In genomic region chr11:78345801-78346200, GRCm38 (mm10) we compare ENCODE assay signal across 8 mouse cellular contexts. TPM values are rescaled to one million over a fixed set of nuclear protein-coding genes. Genes with fewer than 3 reads are reported as not detected.
DNase-seq lines count a peak whose midpoint lies in the region; ATAC-seq lines count a peak whose summit lies in the region.
"Had no signal": no experiment of that assay in that cellular context is flagged by ENCODE, and none has a peak within 500 bp of the region (broad histone marks: within the 10 kb centered on the region; RNA-seq: fewer than 3 reads in every experiment).

No protein-coding gene starts in this region.

- peaks cover 32% of the 10 kb centered on the region for H3K4me1 ChIP-seq in midbrain, embryonic 12.5 days
- H3K4me1 ChIP-seq in midbrain, embryonic 15.5 days = peaks cover 32% of the 10 kb centered on the region
- H3K4me1 ChIP-seq in forebrain, embryonic 11.5 days (replicated peaks; ENCODE audit: control insufficient read depth, insufficient read depth, low read length) = peaks cover 2% of the 10 kb centered on the region; the same call in 1 of the 2 replicates

- DNase-seq in cerebellum, adult 11 months = no peak
- no peak for DNase-seq in right cerebral cortex, postnatal 14 days
- no peak for DNase-seq in forebrain, embryonic 11.5 days (ENCODE audit: low spot score)
- DNase-seq: adrenal gland, postnatal 25 days had no signal

- no peak overlapping the region for H3K4me2 ChIP-seq in midbrain, embryonic 12.5 days (replicated peaks)
- H3K4me2 ChIP-seq in midbrain, embryonic 15.5 days = no peak overlapping the region
- no peak overlapping the region for H3K4me2 ChIP-seq in forebrain, embryonic 11.5 days (ENCODE audit: low read depth, low read length, severe bottlenecking)

- 0 out of 2 replicates have a peak overlapping the region, but pooled peaks have one; percentile 43 for H3K9ac ChIP-seq in midbrain, embryonic 12.5 days (replicated peaks)
- H3K9ac ChIP-seq in midbrain, embryonic 15.5 days = no peak overlapping the region
- no peak overlapping the region for H3K9ac ChIP-seq in forebrain, embryonic 11.5 days (ENCODE audit: low read length)

- 74% methylated on average over 7 of the region's 7 CpGs for WGBS in midbrain, embryonic 12.5 days
- 78% methylated on average over 7 of the region's 7 CpGs for WGBS in midbrain, embryonic 15.5 days
- WGBS in forebrain, embryonic 11.5 days = 75% methylated on average over 7 of the region's 7 CpGs

- no peaks in the 10 kb centered on the region for H3K27me3 ChIP-seq in midbrain, embryonic 12.5 days
- H3K27me3 ChIP-seq in midbrain, embryonic 15.5 days (replicated peaks) = no peaks in the 10 kb centered on the region
- H3K27me3 ChIP-seq in forebrain, embryonic 11.5 days (ENCODE audit: control insufficient read depth, insufficient read depth, low read length) = no peaks in the 10 kb centered on the region

- no peaks in the 10 kb centered on the region for H3K9me3 ChIP-seq in midbrain, embryonic 12.5 days
- H3K9me3 ChIP-seq in midbrain, embryonic 15.5 days = no peaks in the 10 kb centered on the region
- H3K9me3 ChIP-seq in forebrain, embryonic 11.5 days (ENCODE audit: control insufficient read depth, low read length) = no peaks in the 10 kb centered on the region

- ATAC-seq in midbrain, embryonic 12.5 days (ENCODE audit: low FRiP score, low read depth) = no peak
- ATAC-seq in midbrain, embryonic 15.5 days (replicated peaks) = no peak
- peak; percentile 46 to 68; a peak in 3 of 4 replicates for ATAC-seq in hematopoietic stem cell, adult 5-6 weeks (replicated peaks in 1 of 2; ENCODE audit: insufficient read depth in 1 of 2, low FRiP score in 2 of 2, low TSS enrichment in 1 of 2, low read depth in 1 of 2, poor library complexity in 2 of 2, severe bottlenecking in 2 of 2)
- ATAC-seq in megakaryocyte progenitor cell, adult 5-6 weeks (replicated peaks; ENCODE audit: poor library complexity) = peak; percentile 37
- ATAC-seq in forebrain, embryonic 11.5 days (replicated peaks; ENCODE audit: low FRiP score) = no peak

- H3K36me3 ChIP-seq in midbrain, embryonic 12.5 days = peaks cover 26% of the 10 kb centered on the region
- peaks cover 9% of the 10 kb centered on the region; the same call in 1 of the 2 replicates for H3K36me3 ChIP-seq in midbrain, embryonic 15.5 days (replicated peaks)
- no peaks in the 10 kb centered on the region for H3K36me3 ChIP-seq in forebrain, embryonic 11.5 days (ENCODE audit: control insufficient read depth, insufficient read depth, low read length)

- H3K4me3 ChIP-seq in midbrain, embryonic 12.5 days = no peak overlapping the region
- no peak overlapping the region for H3K4me3 ChIP-seq in midbrain, embryonic 15.5 days
- no peak overlapping the region for H3K4me3 ChIP-seq in forebrain, embryonic 11.5 days (ENCODE audit: low read depth, low read length)

- H3K27ac ChIP-seq in midbrain, embryonic 12.5 days (replicated peaks) = no peak overlapping the region
- H3K27ac ChIP-seq in midbrain, embryonic 15.5 days = no peak overlapping the region
- H3K27ac ChIP-seq in forebrain, embryonic 11.5 days (ENCODE audit: low read depth, low read length) = no peak overlapping the region

RNA-seq across cellular contexts. Expression of gene Unc119, which starts 2.5 kb away (rescaled TPM):
- 80.0 and 80.6 TPM in 2 replicates for polyA plus RNA-seq in midbrain, embryonic 12.5 days (2016; fragmentation: Nextera tagmentation; extraction: Ambion mirVana)
- polyA plus RNA-seq in midbrain, embryonic 15.5 days (2015; fragmentation: Nextera tagmentation; extraction: Ambion mirVana) = 80.8 and 89.7 TPM in 2 replicates
- total RNA-seq in hematopoietic stem cell, adult 5-6 weeks (2017) = 17.4 and 29.9 TPM in 2 replicates
- total RNA-seq in megakaryocyte progenitor cell, adult 5-6 weeks (2015) = 27.2 and 34.4 TPM in 2 replicates
- 25.7 and 29.2 TPM in 2 replicates for total RNA-seq in megakaryocyte progenitor cell, adult 5-6 weeks (2017)
- 73.2 and 77.4 TPM in 2 replicates for polyA plus RNA-seq in forebrain, embryonic 11.5 days (2014; fragmentation: Nextera tagmentation; extraction: Ambion mirVana)

RNA-seq across cellular contexts. Expression of gene Pigs, which starts 17.6 kb away (rescaled TPM):
- polyA plus RNA-seq in midbrain, embryonic 12.5 days (2016; fragmentation: Nextera tagmentation; extraction: Ambion mirVana) = 59.9 and 67.2 TPM in 2 replicates
- 71.5 and 76.6 TPM in 2 replicates for polyA plus RNA-seq in midbrain, embryonic 15.5 days (2015; fragmentation: Nextera tagmentation; extraction: Ambion mirVana)
- total RNA-seq in hematopoietic stem cell, adult 5-6 weeks (2017) = 9.9 and 10.1 TPM in 2 replicates
- 25.6 and 28.6 TPM in 2 replicates for total RNA-seq in megakaryocyte progenitor cell, adult 5-6 weeks (2015)
- total RNA-seq in megakaryocyte progenitor cell, adult 5-6 weeks (2017) = 13.3 and 15.6 TPM in 2 replicates
- polyA plus RNA-seq in forebrain, embryonic 11.5 days (2014; fragmentation: Nextera tagmentation; extraction: Ambion mirVana) = 69.6 and 70.3 TPM in 2 replicates

RNA-seq across cellular contexts. Expression of gene Aldoc, which starts 23.0 kb away (rescaled TPM):
- polyA plus RNA-seq in midbrain, embryonic 12.5 days (2016; fragmentation: Nextera tagmentation; extraction: Ambion mirVana) = 1.8 and 4.6 TPM in 2 replicates
- 84.9 and 129 TPM in 2 replicates for polyA plus RNA-seq in midbrain, embryonic 15.5 days (2015; fragmentation: Nextera tagmentation; extraction: Ambion mirVana)
- total RNA-seq in hematopoietic stem cell, adult 5-6 weeks (2017) = 6.6 and 8.7 TPM in 2 replicates
- 0.15 and 1.0 TPM in 2 replicates for total RNA-seq in megakaryocyte progenitor cell, adult 5-6 weeks (2015)
- 0.17 and 0.54 TPM in 2 replicates for total RNA-seq in megakaryocyte progenitor cell, adult 5-6 weeks (2017)
- 3.3 and 7.4 TPM in 2 replicates for polyA plus RNA-seq in forebrain, embryonic 11.5 days (2014; fragmentation: Nextera tagmentation; extraction: Ambion mirVana)

RNA-seq across cellular contexts. Expression of gene Foxn1, which starts 40.6 kb away (rescaled TPM):
- polyA plus RNA-seq in midbrain, embryonic 12.5 days (2016; fragmentation: Nextera tagmentation; extraction: Ambion mirVana) = not detected in 2 replicates
- not detected in 2 replicates for polyA plus RNA-seq in midbrain, embryonic 15.5 days (2015; fragmentation: Nextera tagmentation; extraction: Ambion mirVana)
- total RNA-seq in hematopoietic stem cell, adult 5-6 weeks (2017) = not detected in 2 replicates
- total RNA-seq in megakaryocyte progenitor cell, adult 5-6 weeks (2015) = not detected in 2 replicates
- not detected in 2 replicates for total RNA-seq in megakaryocyte progenitor cell, adult 5-6 weeks (2017)
- not detected in 2 replicates for polyA plus RNA-seq in forebrain, embryonic 11.5 days (2014; fragmentation: Nextera tagmentation; extraction: Ambion mirVana)

RNA-seq across cellular contexts. Expression of gene Spag5, which starts 44.5 kb away (rescaled TPM):
- 47.6 and 51.8 TPM in 2 replicates for polyA plus RNA-seq in midbrain, embryonic 12.5 days (2016; fragmentation: Nextera tagmentation; extraction: Ambion mirVana)
- polyA plus RNA-seq in midbrain, embryonic 15.5 days (2015; fragmentation: Nextera tagmentation; extraction: Ambion mirVana) = 6.9 and 9.6 TPM in 2 replicates
- 39.9 and 49.1 TPM in 2 replicates for total RNA-seq in hematopoietic stem cell, adult 5-6 weeks (2017)
- 27.0 and 30.0 TPM in 2 replicates for total RNA-seq in megakaryocyte progenitor cell, adult 5-6 weeks (2015)
- 52.6 and 54.0 TPM in 2 replicates for total RNA-seq in megakaryocyte progenitor cell, adult 5-6 weeks (2017)
- polyA plus RNA-seq in forebrain, embryonic 11.5 days (2014; fragmentation: Nextera tagmentation; extraction: Ambion mirVana) = 75.5 and 76.1 TPM in 2 replicates

Comparison
In these comparisons a context has a peak if more than half of its experiments do, and no peak if none do; other contexts are left out.
1. RNA of gene Aldoc, which starts 23.0 kb away (polyA plus RNA-seq): 84.9 to 129 TPM in midbrain, embryonic 15.5 days; 3.3 to 7.4 TPM in forebrain, embryonic 11.5 days and 1.8 to 4.6 TPM in midbrain, embryonic 12.5 days; every median in the first group is over 10 times any median in the second.
2. ATAC-seq: peak in hematopoietic stem cell, adult 5-6 weeks (2 of 2) and megakaryocyte progenitor cell, adult 5-6 weeks (single experiment); none in midbrain, embryonic 12.5 days (single experiment), midbrain, embryonic 15.5 days (single experiment) and forebrain, embryonic 11.5 days (single experiment).